Mouse (Mus musculus) liver, postnatal 0 days (tissue): ENCODE measurements around the gene Ripply3.

Experiments
- CTCF ChIP-seq: sonication (generic); IDR thresholded peaks from 2 replicates; pipeline ENCODE4 v1.5.1; 2016; ENCODE audit warnings: antibody characterized with exemption, low read depth
- EP300 ChIP-seq: IDR thresholded peaks from 2 replicates; pipeline ENCODE4 v1.6.1; 2016; ENCODE audit warnings: antibody characterized with exemption, low read depth, mild to moderate bottlenecking

DNA sequence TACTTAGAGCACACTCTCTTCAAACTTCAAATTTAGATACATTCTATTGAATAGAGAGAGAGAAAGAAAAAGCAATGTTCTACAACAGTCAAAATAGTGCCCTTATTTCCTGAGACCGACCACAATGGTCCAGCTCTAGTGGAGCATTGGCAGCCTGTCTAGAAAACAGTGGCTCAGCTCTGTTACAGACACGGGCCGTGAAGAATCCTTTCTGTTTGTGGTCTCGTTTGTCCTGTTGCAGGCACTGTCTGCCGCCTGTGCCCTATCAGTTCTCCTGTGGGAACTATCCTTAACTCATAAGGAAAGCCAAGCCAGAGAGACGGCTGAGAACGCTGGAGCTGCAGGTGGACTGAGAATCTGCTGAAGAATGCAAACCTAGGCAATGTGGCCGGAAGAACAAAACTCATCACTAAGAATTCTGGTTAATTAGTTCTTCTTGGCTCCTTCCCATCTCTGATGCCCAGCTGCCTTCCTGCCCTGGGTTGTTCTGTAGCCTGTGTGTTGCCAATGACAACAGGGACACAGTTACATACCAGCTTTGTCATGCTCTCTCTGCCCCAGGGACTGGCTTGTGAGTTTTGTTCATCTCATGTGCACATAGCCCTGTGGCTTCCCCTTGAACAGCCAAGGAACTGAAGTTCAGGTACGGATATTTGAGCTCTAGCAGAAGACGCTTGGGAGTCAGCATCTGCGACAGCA, 21.5 kb downstream of the Ripply3 start:
- no peak for TF ChIP-seq CTCF
- no peak for TF ChIP-seq EP300
